Mouse (Mus musculus): ENCODE data around the gene Tceanc. TPM values are rescaled to one million over a fixed set of nuclear protein-coding genes. Genes with fewer than 3 reads are reported as not detected.

The Tceanc gene
- total and polyA plus RNA-seq, 2 experiments from 2014 or later = 3.7 to 3.9 TPM

- Histone ChIP-seq H3K4me2 (ENCODE audit: low read depth, low read length) (no peak overlapping the region), H3K4me3 (ENCODE audit: low read length) (no peak overlapping the region), H3K4me1 (ENCODE audit: insufficient read depth, low read length) (no peaks in the 10 kb centered on the region), H3K9me3 (ENCODE audit: low read length) (no peaks in the 10 kb centered on the region), H3K27me3 (ENCODE audit: insufficient read depth, low read length) (no peaks in the 10 kb centered on the region; the same call in 1 of the 2 replicates), H3K36me3 (ENCODE audit: insufficient read depth, low read length) (no peaks in the 10 kb centered on the region), H3K9ac (replicated peaks; ENCODE audit: low read length) (no peak overlapping the region), H3K27ac (no peak overlapping the region)
- DNase-seq (ENCODE audit: low spot score) (no peak), ATAC-seq (no peak)
- TF ChIP-seq CTCF (IDR thresholded peaks at IDR 0.05; ENCODE audit: low read depth) = no peak
- 63% methylated on average over 4 of the region's 4 CpGs for WGBS
These were observed 16.8 kb upstream of the Tceanc start for GRCm38 (mm10) chrX:166535138-166535537.

- WGBS = 86% methylated on average over 4 of the region's 4 CpGs
These were observed 15.1 kb upstream of the Tceanc start for GRCm38 (mm10) chrX:166533432-166533831.

DNA sequence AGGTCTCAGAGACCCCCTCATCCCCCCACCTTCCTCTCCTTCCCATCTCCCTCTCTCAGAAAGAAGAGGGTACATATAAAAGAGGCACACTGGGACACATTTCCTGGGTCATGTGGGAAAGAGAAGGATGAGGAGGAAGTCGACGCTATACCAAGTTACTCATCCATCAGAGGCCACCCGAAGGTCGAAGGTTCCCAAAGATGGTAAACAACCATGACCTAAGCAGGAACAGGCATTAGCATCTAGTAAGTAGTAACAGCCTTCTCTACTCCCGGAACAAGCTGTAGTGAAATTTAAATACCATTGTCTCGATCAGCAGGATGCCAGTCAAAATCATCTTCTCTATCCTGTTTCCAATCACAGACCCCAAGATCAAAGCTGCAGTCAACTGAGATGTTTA, 13.3 kb upstream of the Tceanc start:
- TF ChIP-seq CTCF (IDR thresholded peaks at IDR 0.05; ENCODE audit: low read depth) = no peak
- no peak overlapping the region for H3K9ac ChIP-seq (replicated peaks; ENCODE audit: low read length)
- no peak overlapping the region for H3K4me2 ChIP-seq (ENCODE audit: low read depth, low read length)
- DNase-seq (ENCODE audit: low spot score) (no peak), ATAC-seq (no peak)
- H3K9me3 ChIP-seq (ENCODE audit: low read length) = no peaks in the 10 kb centered on the region
- H3K27ac ChIP-seq = no peak overlapping the region
- H3K4me1 ChIP-seq (ENCODE audit: insufficient read depth, low read length) = no peaks in the 10 kb centered on the region
- no peak overlapping the region for H3K4me3 ChIP-seq (ENCODE audit: low read length)
- H3K27me3 ChIP-seq (ENCODE audit: insufficient read depth, low read length) = no peaks in the 10 kb centered on the region; the same call in 1 of the 2 replicates
- 61% methylated on average over 6 of the region's 6 CpGs for WGBS
- H3K36me3 ChIP-seq (ENCODE audit: insufficient read depth, low read length) = no peaks in the 10 kb centered on the region

More at GRCm38 (mm10) chrX:166533432-166533831, 15.1 kb upstream of the Tceanc start:
- Histone ChIP-seq H3K9ac (replicated peaks; ENCODE audit: low read length) (no peak overlapping the region), H3K4me3 (ENCODE audit: low read length) (no peak overlapping the region), H3K9me3 (ENCODE audit: low read length) (no peaks in the 10 kb centered on the region), H3K27ac (no peak overlapping the region), H3K27me3 (ENCODE audit: insufficient read depth, low read length) (no peaks in the 10 kb centered on the region; the same call in 1 of the 2 replicates), H3K36me3 (ENCODE audit: insufficient read depth, low read length) (no peaks in the 10 kb centered on the region), H3K4me2 (ENCODE audit: low read depth, low read length) (no peak overlapping the region), H3K4me1 (ENCODE audit: insufficient read depth, low read length) (no peaks in the 10 kb centered on the region)
- DNase-seq (ENCODE audit: low spot score) (no peak), ATAC-seq (no peak)
- TF ChIP-seq CTCF (IDR thresholded peaks at IDR 0.05; ENCODE audit: low read depth) = no peak

- Histone ChIP-seq H3K9me3 (ENCODE audit: low read length) (no peaks in the 10 kb centered on the region), H3K4me3 (ENCODE audit: low read length) (no peak overlapping the region), H3K27me3 (ENCODE audit: insufficient read depth, low read length) (no peaks in the 10 kb centered on the region), H3K9ac (replicated peaks; ENCODE audit: low read length) (no peak overlapping the region), H3K4me2 (ENCODE audit: low read depth, low read length) (no peak overlapping the region), H3K36me3 (ENCODE audit: insufficient read depth, low read length) (no peaks in the 10 kb centered on the region), H3K27ac (no peak overlapping the region), H3K4me1 (ENCODE audit: insufficient read depth, low read length) (no peaks in the 10 kb centered on the region)
- TF ChIP-seq CTCF (IDR thresholded peaks at IDR 0.05; ENCODE audit: low read depth) = no peak
- 81% methylated on average over 3 of the region's 3 CpGs for WGBS
- no peak for DNase-seq (ENCODE audit: low spot score)
- ATAC-seq = no peak
These were observed 9.8 kb upstream of the Tceanc start for GRCm38 (mm10) chrX:166528126-166528525.

GRCm38 (mm10) chrX:166525637-166526315, 7.4 kb upstream of the Tceanc start:
- no peaks in the 10 kb centered on the region for H3K4me1 ChIP-seq (ENCODE audit: insufficient read depth, low read length)
- WGBS = 88% methylated on average over 2 of the region's 2 CpGs
- H3K9me3 ChIP-seq (ENCODE audit: low read length) = no peaks in the 10 kb centered on the region
- H3K27me3 ChIP-seq (ENCODE audit: insufficient read depth, low read length) = no peaks in the 10 kb centered on the region
- H3K9ac ChIP-seq (replicated peaks; ENCODE audit: low read length) = no peak overlapping the region
- no peak overlapping the region for H3K4me3 ChIP-seq (ENCODE audit: low read length)
- DNase-seq (ENCODE audit: low spot score) (no peak), ATAC-seq (no peak)
- H3K36me3 ChIP-seq (ENCODE audit: insufficient read depth, low read length) = no peaks in the 10 kb centered on the region
- no peak overlapping the region for H3K27ac ChIP-seq
- no peak for TF ChIP-seq CTCF (IDR thresholded peaks at IDR 0.05; ENCODE audit: low read depth)
- no peak overlapping the region for H3K4me2 ChIP-seq (ENCODE audit: low read depth, low read length)

DNA sequence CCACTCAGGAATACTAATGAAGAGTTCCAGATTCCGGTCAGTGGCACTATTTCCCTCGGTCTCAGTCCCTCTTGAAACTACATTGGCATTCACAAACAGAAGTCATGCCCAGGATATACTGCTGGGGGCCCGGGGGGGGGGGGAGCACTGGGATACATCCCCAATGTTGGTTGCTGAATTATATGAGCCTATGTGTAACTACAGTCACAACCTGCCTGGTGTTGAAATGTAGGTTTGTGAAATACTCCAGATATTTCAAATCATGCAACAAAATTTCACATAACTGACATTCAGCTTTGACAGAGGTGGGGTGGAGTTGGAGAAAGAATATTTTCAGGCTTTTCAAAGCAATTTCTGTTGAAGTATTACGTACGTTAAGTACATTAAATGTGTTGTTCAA, 2.4 kb upstream of the Tceanc start:
- H3K27me3 ChIP-seq (ENCODE audit: insufficient read depth, low read length) = no peaks in the 10 kb centered on the region
- no peak for TF ChIP-seq CTCF (IDR thresholded peaks at IDR 0.05; ENCODE audit: low read depth)
- H3K27ac ChIP-seq = no peak overlapping the region
- WGBS = 86% methylated on average over 5 of the region's 5 CpGs
- H3K4me1 ChIP-seq (ENCODE audit: insufficient read depth, low read length) = no peaks in the 10 kb centered on the region
- no peaks in the 10 kb centered on the region for H3K36me3 ChIP-seq (ENCODE audit: insufficient read depth, low read length)
- H3K9ac ChIP-seq (replicated peaks; ENCODE audit: low read length) = no peak overlapping the region
- no peak overlapping the region for H3K4me2 ChIP-seq (ENCODE audit: low read depth, low read length)
- ATAC-seq (no peak), DNase-seq (ENCODE audit: low spot score) (no peak)
- H3K4me3 ChIP-seq (ENCODE audit: low read length) = no peak overlapping the region
- no peaks in the 10 kb centered on the region for H3K9me3 ChIP-seq (ENCODE audit: low read length)

DNA sequence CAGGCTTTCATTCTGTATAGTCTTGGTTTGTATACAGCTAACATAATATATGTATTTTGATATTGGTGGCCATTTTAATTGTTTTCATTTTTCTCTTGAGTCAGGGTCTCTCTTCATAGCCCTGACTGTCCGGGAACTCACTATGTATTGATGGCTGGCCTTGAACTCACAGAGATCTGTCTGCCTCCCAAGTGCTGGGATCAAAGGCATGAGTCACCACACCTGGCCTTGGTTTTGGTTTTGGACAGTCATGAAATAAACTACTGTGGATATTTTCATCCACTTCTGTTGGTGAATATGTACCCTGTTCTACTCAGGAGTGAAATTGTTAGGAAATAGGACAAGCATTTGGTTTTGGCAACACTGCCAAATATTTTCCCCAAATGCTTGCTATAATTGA, 1.7 kb downstream of the Tceanc start:
- no peak for TF ChIP-seq CTCF (IDR thresholded peaks at IDR 0.05; ENCODE audit: low read depth)
- H3K9me3 ChIP-seq (ENCODE audit: low read length) = no peaks in the 10 kb centered on the region
- H3K36me3 ChIP-seq (ENCODE audit: insufficient read depth, low read length) = no peaks in the 10 kb centered on the region
- DNase-seq (ENCODE audit: low spot score) (no peak), ATAC-seq (no peak)
- no peak overlapping the region for H3K4me2 ChIP-seq (ENCODE audit: low read depth, low read length)
- no peak overlapping the region for H3K27ac ChIP-seq
- no peaks in the 10 kb centered on the region for H3K4me1 ChIP-seq (ENCODE audit: insufficient read depth, low read length)
- 69% methylated on average over 1 of the region's 1 CpGs for WGBS
- H3K4me3 ChIP-seq (ENCODE audit: low read length) = no peak overlapping the region
- H3K9ac ChIP-seq (replicated peaks; ENCODE audit: low read length) = no peak overlapping the region
- H3K27me3 ChIP-seq (ENCODE audit: insufficient read depth, low read length) = no peaks in the 10 kb centered on the region

Measured in hindbrain, postnatal 0 days (tissue).